Mouse (Mus musculus): ENCODE results near the gene Naa10.

Gene Naa10

DNA sequence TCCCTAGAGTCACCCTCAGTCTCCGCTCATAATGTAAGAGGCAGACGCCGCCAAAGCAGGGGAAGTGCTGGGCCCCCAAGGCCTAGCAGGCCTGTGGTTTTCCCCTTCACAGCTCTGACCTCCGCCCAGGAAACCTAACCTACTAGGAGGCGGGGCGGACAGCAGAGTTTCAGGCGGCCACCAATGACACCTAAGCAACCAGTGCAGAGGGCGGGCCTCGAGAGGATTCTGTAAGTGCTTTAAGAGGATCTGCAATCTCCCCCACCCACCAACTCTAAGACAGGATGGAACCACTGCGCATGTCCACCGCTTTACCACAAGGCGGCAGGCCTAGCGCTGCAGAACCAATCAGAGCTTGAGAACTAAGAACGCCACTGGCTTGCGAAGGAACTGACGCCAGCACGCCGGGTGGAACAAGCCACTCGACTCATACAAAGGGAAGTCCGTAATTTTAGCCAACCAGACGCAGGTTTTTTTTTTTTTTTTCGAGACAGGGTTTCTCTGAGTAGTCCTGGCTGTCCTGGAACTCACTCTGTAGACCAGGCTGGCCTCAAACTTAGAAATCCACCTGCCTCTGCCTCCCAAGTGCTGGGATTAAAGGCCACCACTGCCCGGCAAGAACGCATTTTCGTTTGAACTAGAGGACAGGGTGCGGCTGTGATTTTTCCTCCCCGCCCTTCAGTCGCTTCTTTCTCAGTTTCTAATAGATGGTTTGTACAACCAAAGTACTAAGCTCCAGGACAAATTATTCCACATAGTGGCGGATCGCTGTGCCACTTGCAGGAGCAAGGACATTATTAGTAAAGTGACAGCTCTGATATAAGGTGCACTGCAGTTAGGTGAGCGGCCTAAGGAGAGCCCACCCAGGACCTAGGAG, 6.7 kb downstream of the Naa10 start:
- peak; percentile 90 for DNase-seq (ENCODE audit: low spot score)

DNA sequence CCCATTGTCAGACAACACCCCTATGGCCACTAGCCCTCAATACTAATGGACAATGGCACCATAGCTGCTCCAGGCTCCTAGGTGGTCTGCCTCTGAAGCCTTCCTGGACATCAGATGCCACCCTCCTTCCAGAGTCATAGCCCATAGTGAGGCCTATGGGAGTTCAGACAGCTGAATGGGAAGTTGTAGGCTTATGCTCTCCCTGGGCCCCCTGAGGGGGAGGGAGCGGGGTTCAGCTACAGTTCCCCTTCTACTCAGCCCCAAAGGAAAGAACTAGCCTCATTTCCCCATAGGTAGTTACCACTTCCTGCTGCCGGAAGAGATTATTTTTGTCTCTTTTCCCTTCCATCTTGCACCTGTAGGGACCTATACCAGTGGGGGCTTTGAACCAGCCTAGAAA, 10.2 kb downstream of the Naa10 start:
- no peak for DNase-seq (ENCODE audit: low spot score)

DNA sequence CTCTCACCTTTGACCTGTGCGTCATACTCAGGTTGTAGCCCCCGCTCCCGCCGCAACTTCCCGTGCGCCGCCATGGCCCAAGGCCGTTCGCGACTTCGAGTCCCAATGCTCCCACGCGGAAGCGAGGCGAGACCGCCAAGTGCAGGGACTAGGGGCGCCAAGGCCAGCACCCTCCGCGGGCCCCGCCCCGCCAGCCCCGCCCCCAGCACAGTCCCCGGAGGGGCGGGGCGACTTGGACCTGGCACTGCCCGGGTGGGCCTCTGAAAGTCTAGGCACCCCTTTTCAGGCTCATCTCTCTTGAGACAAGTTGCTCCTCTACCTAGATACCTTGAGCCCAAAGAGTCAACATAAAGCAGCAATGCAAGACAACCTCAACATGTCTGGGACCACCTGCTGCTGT, 10.6 kb downstream of the Naa10 start:
- no peak for DNase-seq (ENCODE audit: low spot score)

DNA sequence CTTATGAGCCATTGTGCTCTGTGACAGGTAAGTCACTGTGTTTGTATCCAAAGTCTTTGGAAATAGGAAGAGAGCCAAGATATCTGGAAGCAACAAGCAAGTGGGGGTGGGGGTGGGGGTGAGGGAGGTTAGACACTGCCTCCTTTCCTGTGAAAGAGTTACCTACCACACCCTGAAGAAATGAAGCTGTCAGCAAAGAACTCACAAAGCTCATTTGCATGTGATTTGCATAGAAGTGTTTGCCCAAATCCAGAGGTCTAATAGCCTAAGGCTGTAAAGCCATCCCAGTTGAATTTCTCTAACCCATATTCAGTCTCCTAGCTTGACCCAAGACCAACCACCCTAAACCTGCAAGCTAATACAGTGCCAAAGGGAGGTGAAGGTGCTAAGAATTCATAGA, 11.3 kb downstream of the Naa10 start:
- no peak for DNase-seq (ENCODE audit: low spot score)

DNA sequence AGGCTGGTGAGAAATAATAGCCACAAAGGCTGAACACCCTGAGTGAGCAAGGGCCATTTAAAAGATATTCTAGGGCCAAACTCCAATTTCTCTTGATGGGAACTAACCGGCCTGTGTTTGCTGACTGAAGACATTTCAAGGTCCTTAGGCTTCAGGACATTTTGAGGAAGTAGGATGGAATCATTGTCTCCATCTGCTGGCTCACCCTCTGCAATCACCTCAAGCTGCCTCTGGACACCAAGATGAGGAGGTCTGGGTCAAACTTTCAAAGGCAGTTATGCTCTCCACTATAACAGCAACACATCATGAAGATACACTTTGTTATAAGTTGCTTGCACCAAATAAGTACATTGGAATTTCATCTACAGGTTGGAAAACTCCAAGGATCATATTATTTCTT, 11.7 kb downstream of the Naa10 start:
- DNase-seq (ENCODE audit: low spot score) = no peak

DNA sequence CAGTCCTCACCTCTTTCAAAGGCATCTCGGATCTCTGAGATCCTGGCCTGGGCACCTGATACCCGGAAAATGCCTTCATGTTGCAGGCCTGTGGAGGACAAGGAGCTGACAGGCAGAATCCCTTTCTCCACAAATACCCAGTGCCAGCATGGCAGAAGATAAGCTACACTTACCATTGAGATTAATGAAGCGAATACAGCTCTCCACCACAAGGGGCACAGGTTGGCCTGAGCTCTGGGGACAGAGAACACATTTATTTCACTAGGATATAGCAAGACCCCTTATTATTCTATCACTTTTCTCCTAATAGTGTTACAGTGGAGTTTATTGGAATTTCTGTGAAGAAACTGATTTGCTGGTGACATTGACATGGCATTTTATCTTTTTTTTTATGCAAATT, 23.8 kb downstream of the Naa10 start:
- DNase-seq (ENCODE audit: low spot score) = no peak

DNA sequence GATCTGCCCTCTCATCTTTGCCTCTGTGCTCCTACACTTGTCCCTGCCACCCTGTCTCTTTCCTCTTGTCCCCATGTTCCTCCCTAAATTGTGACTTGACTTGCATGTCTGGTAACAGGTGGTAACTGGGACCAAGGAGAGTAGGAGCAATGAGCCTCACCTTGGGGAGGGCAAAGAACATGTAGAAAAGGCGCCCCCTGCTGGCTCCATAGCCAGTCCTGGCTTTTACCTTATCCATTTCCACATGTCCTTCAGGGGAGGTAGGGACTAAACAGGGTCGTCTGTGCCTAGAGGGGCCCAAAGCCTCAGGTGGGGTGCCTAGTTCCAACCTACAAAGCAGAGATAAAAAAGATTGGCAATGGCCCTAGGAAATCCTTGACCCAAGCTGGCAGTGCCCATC, 26.0 kb downstream of the Naa10 start, which contains the start of gene L1cam:
Gene L1cam (minus strand): TSS at position 387 of the 400 bp plus-strand sequence.
- no peak for DNase-seq (ENCODE audit: low spot score)

DNA sequence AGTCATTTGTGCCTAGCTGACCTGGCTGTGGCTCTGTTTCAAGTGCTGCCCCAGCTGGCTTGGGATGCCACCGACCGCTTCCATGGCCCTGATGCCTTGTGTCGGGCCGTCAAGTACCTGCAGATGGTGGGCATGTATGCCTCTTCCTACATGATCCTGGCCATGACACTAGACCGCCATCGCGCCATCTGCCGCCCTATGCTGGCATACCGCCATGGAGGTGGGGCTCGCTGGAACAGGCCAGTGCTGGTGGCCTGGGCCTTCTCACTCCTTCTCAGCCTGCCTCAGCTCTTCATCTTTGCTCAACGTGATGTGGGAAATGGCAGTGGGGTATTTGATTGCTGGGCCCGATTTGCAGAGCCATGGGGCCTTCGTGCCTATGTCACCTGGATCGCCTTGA, 28.9 kb downstream of the Naa10 start:
- no peak for DNase-seq (ENCODE audit: low spot score)

DNA sequence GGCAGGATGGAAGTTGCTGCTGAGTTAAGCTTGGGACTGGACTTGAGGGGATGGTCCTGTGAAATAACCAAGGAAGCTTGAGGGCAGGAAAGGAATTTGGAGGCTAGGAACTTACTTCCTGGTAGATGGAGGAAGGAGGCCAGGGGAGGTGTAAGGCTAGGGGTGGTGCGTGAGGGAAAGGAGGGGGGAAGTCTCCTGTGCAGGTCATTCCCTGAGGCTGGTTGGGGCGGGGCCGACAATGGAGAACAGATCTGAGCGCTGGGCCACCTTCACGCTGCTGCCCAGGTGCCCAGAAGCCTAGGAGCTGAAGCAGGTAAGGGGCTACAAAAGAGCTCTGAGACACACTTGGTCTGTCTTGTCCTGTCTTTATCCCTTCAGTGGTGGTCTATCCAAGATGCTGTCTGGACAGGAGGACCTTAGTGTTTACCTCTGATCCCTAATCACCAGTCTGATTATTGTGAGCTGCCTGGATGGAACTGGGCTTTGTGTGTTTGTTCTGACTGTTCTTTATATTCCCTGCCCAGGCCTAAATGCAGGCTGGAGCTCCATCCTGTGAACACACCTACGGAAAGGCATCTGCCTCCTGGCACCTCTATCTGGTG, 30.1 kb downstream of the Naa10 start, which contains the start of gene Avpr2:
Gene Avpr2 (plus strand): TSS at position 552 of the 602 bp plus-strand sequence.
- DNase-seq (ENCODE audit: low spot score) = no peak

DNA sequence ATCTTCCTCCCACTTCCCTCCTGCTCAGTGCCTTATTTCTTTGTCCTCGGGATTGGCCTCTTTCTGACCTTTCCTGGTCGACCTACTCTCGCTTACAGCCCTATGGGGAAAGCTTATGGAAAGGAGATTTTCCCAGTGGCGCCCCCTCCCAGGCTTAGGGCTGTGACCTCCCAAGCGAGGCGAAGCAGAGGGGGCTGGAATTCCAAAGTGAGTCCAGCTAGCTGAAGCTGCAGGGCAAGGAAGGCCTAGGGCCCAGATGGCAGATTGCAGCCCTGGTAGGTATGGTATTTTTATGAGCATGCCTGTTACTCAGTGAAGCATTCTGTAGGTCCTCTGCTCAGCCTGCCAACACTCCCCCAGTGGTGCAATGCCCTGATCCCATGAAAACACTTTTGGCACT, 40.3 kb downstream of the Naa10 start:
- DNase-seq (ENCODE audit: low spot score) = no peak

DNA sequence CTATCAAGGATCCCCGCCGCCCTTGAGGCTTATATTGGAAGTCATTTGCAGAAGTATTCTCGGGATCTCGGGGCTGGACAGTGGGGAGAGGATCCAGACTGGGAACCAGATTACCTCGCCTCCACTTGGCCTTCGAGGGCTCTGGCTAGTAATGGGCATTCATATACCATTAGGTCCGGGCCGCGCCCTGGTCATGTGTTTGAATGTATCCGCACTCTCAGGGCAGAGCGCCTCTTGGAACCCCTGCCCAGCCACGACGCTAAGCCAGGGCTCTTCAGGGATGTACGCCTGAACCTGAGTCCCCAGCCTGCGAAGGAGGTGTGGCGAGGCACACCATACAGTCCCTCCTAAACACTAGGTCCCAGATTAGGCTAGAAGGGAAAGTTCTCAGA, 40.7 kb downstream of the Naa10 start:
- DNase-seq (ENCODE audit: low spot score) = no peak

DNA sequence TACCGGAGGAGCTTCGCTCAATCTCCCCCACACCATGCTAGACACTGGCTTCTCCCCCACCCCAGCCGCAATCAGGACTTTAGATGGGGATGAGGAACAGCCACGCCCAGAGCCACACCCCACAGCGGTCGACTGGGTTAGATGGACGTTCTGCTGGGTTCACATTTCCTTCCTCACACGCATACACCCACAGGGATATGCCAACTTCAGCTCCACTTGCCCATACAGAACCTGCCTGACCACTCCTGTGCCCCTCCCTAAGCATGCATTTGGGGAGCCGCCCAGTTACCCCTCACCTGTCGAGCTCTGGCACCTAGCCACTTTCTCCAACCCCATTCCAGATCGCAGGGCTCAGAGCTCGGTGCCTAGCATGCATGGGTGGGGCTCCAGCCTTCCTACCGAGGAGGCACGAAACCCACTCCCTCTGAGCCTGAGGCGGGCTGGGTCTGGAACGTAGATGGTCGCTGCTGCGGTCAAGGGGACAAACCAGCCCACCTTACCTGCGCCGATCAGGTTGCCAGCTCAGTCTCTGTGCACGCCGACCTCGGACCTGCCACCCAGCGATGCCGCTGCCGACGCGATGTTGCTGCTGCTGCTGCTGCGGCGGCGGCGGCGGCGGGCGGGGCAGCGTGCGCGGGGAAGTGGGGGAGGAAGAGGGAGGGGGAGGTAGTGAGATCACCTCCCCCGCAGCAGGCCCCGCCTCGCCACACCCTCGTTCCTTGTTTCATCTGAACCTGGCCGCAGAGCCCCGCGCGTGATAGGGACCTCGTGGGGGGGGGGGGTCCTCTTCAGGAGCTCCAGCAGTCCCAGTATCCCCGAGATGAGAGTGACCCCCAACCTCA, 41.3 kb downstream of the Naa10 start:
- DNase-seq (ENCODE audit: low spot score) = no peak

DNA sequence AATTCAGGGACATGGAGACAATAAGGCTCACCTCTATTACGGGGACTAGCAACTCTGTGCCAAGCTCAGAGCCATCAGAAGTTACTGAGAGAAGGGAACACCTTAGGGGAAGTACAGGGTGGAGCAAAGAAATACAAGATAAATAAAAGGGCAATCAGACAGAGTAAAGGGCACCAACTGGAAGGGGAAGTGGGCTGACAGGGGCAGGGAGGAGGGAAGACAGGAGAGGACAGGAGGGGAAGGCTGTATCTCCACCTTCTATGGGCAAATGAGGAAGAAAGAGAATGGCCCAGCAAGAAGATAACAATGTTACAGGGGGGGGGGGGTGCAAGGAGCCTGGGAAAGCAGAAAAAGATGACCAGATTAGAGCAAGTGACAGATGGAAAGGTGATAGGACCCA, 44.7 kb downstream of the Naa10 start:
- no peak for DNase-seq (ENCODE audit: low spot score)

DNA sequence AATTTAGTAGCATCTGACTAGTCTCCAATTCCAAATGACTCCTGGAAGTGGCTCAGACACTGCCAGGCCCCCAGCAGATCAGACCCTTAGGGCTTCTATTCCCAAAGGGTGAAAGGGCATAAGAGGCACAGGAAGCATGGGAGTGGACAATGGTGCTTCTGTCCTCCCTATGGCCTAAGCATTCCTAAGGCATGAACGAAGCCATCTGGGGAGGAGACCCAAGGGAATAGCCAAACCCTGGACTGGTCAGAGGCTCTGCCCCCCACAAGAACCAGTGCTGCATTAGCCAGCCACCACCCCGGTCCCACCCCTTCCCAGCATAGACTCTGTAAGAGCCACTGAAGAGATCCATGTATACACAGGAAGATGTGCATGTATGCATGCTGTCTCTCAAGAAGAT, 45.9 kb downstream of the Naa10 start:
- no peak for DNase-seq (ENCODE audit: low spot score)

DNA sequence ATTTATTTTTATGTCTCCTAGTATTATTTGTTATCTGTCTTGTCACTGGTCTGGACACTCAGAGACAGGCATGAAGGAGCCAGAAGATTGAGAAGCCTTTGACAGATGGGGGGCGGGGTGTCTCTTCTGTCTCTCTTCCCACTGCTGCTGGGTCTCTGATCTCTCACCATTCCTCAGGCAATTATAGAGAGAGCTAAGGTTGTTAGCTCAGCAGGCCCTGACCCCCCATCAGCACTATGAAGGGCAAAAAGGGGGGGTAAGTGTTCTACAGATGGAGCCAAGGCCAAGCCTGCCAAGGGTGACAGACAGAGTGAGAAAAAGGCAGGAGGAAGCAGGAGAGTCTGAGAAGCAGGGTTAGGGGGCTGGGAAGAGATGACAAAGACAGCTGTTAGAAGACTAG, 49.8 kb downstream of the Naa10 start:
- DNase-seq (ENCODE audit: low spot score) = no peak

DNA sequence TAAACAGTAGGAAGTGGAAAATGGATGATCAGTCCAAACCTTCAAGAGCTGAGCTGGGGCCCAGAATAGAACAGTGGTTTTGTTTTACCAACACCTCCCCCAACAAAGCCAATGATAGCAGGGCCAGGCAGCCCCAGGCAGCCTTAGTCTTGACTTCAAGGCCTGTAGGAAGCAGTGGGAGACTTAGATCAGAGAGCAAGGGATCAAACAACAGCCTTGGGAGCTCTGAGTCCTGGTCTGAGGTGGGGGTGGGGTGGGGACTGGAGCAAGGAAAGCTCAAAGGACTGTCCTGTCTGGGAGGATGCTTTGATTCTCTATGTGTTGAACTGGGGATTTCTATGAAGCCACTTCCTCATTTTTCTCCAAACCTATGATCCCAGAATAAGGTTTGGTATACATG, 50.3 kb downstream of the Naa10 start:
- DNase-seq (ENCODE audit: low spot score) = no peak

DNA sequence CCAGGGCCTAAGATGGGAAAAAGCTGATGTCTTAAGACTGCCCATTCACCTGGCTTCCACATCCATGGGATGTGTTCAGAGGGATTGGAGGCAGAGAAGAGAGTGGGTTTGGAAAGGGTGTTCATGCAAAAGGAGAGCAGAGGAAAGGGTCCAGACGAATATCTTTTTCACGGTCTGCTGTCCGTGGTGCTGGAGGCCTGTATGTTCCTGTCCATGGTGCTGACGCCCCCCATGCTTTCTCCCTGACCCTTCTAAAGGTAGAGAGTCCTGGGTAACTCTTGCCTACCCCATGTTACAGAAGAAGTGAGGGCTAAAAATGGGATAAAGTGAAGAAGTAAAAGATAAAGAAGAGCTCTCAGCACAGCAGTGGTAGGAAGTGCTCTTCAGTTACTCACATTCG, 52.4 kb downstream of the Naa10 start:
- DNase-seq (ENCODE audit: low spot score) = no peak

DNA sequence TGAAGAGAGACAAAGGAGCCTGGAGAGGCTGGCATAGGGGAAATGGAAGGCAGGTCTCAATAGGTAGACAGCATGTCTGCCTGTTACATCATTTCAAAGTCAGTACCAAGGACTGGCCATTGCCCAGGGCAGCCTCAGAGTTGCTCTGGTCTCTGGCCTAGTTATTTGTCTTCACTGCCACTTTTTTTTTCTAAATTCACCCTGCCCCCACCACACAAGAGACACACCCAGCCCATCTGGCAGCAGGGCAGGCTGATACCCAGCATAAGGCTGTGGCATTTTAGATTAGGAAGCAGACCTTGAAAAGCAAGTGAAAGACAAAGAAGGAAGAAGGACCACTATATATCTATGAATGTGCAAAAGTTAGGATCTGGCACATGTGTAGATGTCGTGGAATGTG, 53.9 kb downstream of the Naa10 start:
- DNase-seq (ENCODE audit: low spot score) = no peak

DNA sequence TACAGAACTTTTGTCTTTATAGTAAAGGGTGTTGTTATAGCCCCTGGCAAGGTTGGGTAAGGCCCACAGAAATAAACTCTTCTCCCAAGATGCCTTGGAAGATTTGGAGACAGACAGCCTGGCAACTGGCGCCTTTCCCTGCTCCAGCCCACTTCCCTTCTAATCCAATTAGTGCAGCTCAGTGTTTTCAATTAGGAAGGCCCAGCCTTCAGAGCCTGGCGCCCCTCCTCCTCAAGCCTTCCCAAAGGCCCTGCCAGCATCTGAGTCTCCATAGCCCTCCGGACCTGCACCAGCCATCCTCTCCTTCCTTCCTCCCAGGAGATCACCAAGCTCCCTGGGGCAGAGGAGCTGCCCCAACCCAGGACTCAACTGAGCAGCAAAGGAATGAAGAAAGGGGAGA, 54.5 kb downstream of the Naa10 start:
- DNase-seq (ENCODE audit: low spot score) = no peak

Measured in testis, postnatal 14 days (tissue).